Mouse (Mus musculus): ENCODE measurements around the gene Apcs. TPM values are rescaled to one million over a fixed set of nuclear protein-coding genes. Genes with fewer than 3 reads are reported as not detected.

The Apcs gene
- polyA plus RNA-seq (2017; shearing (Covaris generic)), result not detected

DNA sequence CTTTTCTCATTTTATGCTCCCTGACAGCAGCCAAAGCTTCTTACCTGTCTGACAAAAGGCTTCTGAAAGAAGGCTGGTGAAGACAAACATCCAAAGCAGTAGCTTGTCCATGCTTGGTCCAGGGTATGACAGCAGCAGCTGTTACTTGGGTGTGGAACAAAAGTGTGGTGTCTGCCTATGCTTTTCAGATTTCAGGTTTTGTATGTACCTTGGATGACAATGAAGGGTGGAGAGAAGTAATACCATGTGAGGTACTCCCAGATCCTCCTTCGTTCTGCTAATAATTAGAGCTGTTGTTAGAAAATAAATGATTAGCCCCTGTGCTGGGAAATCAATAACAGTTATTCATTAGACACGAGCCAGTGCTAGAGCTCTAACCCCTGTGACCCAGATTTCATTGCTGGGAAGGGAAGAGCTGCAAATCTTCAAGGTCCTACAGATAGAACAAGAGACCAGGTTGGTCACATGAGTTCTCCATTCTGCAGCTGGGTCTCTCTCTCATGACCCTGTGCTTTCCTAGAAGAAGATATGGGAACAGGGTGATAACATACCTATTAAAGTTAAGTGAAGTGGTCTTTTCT is at the start of gene Apcs:
Gene Apcs (minus strand): TSS at position 265 of the 581 bp plus-strand sequence.

Other genes with a start within 250 kb of the Apcs start
- not detected for gene Crp, start 197.0 kb downstream of the Apcs start, polyA plus RNA-seq (2017; shearing (Covaris generic))
- under 1 TPM in 1 of 2 experiments, not detected in 1; 0.18 TPM for gene Olfr16, start 55.4 kb upstream of the Apcs start, polyA plus RNA-seq (2017; shearing (Covaris generic))
- under 1 TPM in 1 of 2 experiments, not detected in 1; 0.05 TPM for gene Olfr1408, start 242.3 kb upstream of the Apcs start, polyA plus RNA-seq (2017; shearing (Covaris generic))

Measured in activated CD4-positive, CD25-positive, alpha-beta regulatory T cell (primary cell).